Mouse (Mus musculus) thymus, adult 2 months (tissue): ENCODE data around the gene Tbpl1. TPM values are rescaled to one million over a fixed set of nuclear protein-coding genes. Genes with fewer than 3 reads are reported as not detected.

ENCODE experiments used
- DNase-seq: peaks from one replicate; pipeline ENCODE4 v3.0.0; 2021
- H3K27ac ChIP-seq: fragments of 200-500 bp; 2 replicates; pipeline ENCODE4 v1.5.1; 2012; ENCODE audit warnings: low read length, control low read depth; ENCODE audit not compliant: control insufficient read depth, insufficient read depth
- H3K27me3 ChIP-seq: fragments of 200-500 bp; 2 replicates; pipeline ENCODE4 v1.6.1; 2012; ENCODE audit warnings: mild to moderate bottlenecking, low read length, moderate library complexity, mixed read lengths; ENCODE audit not compliant: control insufficient read depth, insufficient read depth
- H3K36me3 ChIP-seq: fragments of 200-500 bp; 2 replicates; pipeline ENCODE4 v1.6.1; 2012; ENCODE audit warnings: mild to moderate bottlenecking, low read length, moderate library complexity; ENCODE audit not compliant: control insufficient read depth, insufficient read depth
- H3K4me1 ChIP-seq: fragments of 200-500 bp; replicated peaks from 2 replicates; pipeline ENCODE4 v1.6.1; 2012; ENCODE audit warnings: low read length; ENCODE audit not compliant: control insufficient read depth, insufficient read depth
- H3K4me3 ChIP-seq: fragments of 200-500 bp; 2 replicates; pipeline ENCODE4 v1.5.1; 2012; ENCODE audit warnings: mild to moderate bottlenecking, low read length, control low read depth, moderate library complexity; ENCODE audit not compliant: control insufficient read depth, insufficient read depth
- CTCF ChIP-seq: fragments of 200-500 bp; IDR thresholded peaks from 2 replicates; pipeline ENCODE4 v1.5.1; 2012; ENCODE audit warnings: mild to moderate bottlenecking, control low read depth, low read length, moderate library complexity, borderline replicate concordance; ENCODE audit not compliant: control insufficient read depth, poor library complexity, insufficient read depth; ENCODE audit errors: extremely low read depth
- POLR2A ChIP-seq: fragments of 200-500 bp; IDR thresholded peaks from 2 replicates; pipeline ENCODE4 v1.6.1; 2012; ENCODE audit warnings: mild to moderate bottlenecking, low read length, control low read depth, moderate library complexity; ENCODE audit not compliant: control insufficient read depth, poor library complexity, insufficient read depth; ENCODE audit errors: extremely low read depth
- WGBS: fragments of 180-500 bp; shearing (Covaris S2); methylation state at CpG from one replicate; pipeline ENCODE4 v1.1.7; 2018; 5-methylcytosine and 5-hydroxymethylcytosine counted together
- polyA plus RNA-seq: library from polyadenylated mRNA; depleted of rRNA; stranded (reverse); fragments of >200 nt; gene quantifications from 2 replicates; pipeline ENCODE4 v1.2.3, GENCODE M21; 2012

The Tbpl1 gene
- polyA plus RNA-seq, 1 experiment, result 53.6 TPM

DNA sequence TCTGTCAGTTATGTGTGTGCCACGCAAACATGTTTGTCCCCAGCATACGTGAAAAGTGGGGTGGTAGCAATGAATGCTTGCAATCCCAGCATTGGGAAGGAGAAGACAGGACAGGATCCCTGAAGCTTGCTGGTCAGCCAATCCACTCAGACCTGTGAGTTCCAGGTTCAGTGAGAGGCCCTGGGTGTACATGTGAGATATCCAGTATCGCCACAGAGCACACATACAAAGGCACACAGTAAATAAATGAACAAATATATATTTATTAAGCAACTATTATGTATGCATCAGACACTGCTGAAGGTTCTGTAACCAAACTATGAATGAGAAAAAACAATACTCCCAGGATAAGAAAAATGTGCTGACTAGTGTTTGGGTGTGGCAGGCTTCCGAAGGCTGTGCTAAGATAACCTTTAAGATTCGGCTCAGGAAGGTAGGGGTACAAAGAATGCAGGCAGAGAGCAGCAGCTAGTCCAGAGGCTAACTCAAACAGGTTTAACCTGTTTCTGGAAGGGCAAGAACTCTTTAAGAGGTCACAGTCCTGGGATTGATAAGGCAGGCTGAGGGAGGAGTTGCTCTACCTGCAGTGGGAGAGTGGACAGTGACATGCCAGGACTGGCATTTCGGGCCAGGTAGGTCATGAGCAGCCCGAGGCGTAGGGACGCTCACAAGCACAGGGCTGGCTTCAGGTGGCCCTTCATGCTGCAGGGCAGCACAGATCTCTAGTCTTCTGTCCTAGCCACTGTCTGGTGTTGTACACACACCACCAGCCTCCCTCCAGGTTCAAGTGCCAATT lies 33.4 kb downstream of the Tbpl1 start:
- Histone ChIP-seq H3K4me3 (no peak overlapping the region), H3K4me1 (peaks cover 16% of the 10 kb centered on the region), H3K27me3 (no peaks in the 10 kb centered on the region), H3K36me3 (0 out of 2 replicates have a peak, but pooled peaks cover 4% of the 10 kb centered on the region), H3K27ac (no peak overlapping the region)
- WGBS, result 95% methylated on average over 9 of the region's 9 CpGs
- TF ChIP-seq POLR2A (no peak), CTCF (no peak)
- no peak for DNase-seq

DNA sequence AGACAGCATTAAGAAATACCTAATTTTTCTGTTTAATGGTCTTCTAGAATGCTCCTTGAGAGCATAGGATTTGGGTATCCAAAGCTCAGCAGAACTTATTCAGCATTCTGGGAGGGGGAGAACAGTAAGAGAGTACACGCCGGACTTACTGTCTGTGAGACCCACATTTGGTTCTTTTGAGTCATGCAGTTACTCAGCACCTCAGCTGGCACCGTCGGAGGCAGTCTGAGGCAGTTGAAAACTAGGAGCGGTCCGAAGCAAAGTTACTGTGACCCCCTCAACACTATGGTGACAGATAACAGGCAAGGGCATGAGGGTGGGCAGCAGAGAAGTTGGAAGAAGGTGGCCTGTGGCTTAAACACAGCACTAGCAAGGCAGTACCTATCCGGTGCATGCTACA lies 34.9 kb downstream of the Tbpl1 start:
- H3K36me3 ChIP-seq, result no peaks in the 10 kb centered on the region
- no peaks in the 10 kb centered on the region for H3K27me3 ChIP-seq
- H3K27ac ChIP-seq, result no peak overlapping the region
- no peak for DNase-seq
- 97% methylated on average over 7 of the region's 7 CpGs for WGBS
- no peak overlapping the region for H3K4me3 ChIP-seq
- no peak for TF ChIP-seq POLR2A
- no peak for TF ChIP-seq CTCF
- H3K4me1 ChIP-seq, result peaks cover 16% of the 10 kb centered on the region

DNA sequence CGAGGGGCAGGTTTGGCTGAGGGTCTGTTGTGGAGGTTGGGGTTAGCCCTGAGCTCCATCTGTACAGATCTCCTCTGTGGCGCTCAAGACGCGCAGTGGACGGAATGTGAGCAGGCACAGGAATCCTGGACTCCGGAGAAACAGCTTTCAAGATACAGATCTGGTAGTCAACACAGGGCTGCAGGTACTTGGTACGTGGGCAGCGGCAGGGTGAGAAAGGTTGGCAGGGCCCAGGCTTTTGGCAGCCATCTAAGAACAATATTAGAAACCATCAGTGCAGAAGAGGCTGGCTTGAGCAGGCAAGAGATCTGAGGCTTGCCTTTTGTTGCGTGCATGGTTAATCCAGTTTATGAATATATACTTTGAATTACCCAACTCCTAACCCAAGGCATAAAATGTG lies 35.5 kb downstream of the Tbpl1 start:
- Histone ChIP-seq H3K36me3 (no peaks in the 10 kb centered on the region), H3K4me3 (no peak overlapping the region), H3K27ac (no peak overlapping the region), H3K4me1 (peaks cover 16% of the 10 kb centered on the region), H3K27me3 (no peaks in the 10 kb centered on the region)
- DNase-seq, result no peak
- TF ChIP-seq CTCF (no peak), POLR2A (no peak)
- WGBS, result 98% methylated on average over 9 of the region's 9 CpGs

DNA sequence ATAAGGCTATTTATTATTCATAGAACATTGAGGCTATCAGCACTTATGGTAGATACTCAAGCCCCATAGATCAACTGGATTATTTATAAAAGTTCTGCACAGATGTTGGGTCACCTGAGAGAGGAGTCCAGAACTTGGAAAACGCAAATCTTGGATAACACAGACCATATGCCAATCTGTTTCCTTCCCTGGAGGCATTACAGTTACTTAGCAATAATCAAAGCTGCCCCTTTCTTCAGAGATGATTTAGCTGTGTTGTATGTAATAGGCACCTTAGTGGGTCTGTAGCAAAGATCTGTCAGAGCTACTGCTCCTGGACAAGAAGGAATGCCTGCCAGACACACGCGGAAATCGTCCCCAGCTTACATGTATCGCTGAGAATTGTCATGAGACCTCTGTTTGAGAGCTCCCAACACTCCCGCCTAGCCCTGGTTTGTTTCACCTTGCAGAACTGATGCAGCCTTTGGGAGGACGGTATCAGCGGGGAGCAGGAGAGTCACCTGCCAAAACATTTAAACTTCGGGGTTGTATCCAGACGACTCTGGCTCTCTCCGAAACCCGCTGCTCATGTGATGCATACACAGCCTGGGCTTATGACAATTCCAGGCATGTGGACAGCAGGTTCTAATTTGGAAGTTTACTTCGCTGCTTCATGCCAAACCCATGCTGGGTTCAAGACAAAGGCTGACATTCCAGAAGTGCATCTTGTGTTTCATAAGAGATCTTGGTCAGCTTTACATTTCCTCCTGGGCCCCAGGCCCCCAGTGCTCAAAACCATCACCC lies 55.7 kb downstream of the Tbpl1 start:
- WGBS, result 90% methylated on average over 13 of the region's 13 CpGs
- Histone ChIP-seq H3K27me3 (no peaks in the 10 kb centered on the region), H3K4me3 (no peak overlapping the region), H3K4me1 (no peaks in the 10 kb centered on the region), H3K36me3 (no peaks in the 10 kb centered on the region), H3K27ac (no peak overlapping the region)
- TF ChIP-seq POLR2A (no peak), CTCF (no peak)
- DNase-seq, result no peak

DNA sequence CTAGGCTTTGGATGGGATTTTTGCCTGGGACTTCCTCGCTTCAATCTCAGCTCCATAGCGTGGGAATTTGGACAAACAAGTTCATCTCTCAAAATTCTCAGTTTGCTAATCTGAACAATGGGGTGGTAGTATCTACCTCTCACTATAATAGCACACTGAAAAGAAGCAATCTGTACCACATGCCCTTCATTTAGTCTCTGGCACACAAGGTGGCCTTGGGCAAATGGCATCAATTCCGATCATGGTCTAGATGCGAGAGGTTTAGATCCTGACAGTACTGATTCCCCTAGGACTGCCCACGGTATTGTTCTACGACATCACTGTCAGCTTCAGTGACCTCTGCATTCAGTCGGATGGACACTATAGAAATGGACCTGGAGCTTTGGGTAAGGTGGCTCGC lies 57.6 kb downstream of the Tbpl1 start:
- Histone ChIP-seq H3K36me3 (no peaks in the 10 kb centered on the region), H3K27me3 (no peaks in the 10 kb centered on the region), H3K4me3 (no peak overlapping the region), H3K27ac (no peak overlapping the region), H3K4me1 (no peaks in the 10 kb centered on the region)
- DNase-seq, result no peak
- 95% methylated on average over 8 of the region's 8 CpGs for WGBS
- no peak for TF ChIP-seq POLR2A
- TF ChIP-seq CTCF, result no peak

DNA sequence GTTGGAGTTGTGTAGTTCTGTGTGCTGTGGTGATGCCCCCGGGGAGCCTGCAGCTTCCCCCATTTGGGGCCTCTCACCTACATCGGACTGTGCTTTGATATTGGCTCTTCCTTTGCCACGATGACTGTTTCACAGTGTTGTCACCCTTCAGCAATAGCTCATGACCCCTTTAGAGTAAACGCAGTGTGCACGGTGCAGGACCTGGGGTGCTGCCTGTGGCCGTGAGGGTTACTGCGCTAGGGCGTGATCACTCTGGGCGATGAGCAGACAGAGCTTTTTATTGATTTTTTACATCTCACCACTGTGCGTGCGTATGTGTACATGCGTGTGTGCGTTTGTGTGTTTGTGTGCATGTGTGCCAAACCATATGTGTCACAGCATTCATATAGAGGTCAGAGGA lies 63.2 kb downstream of the Tbpl1 start:
- Histone ChIP-seq H3K4me3 (no peak overlapping the region), H3K27me3 (no peaks in the 10 kb centered on the region), H3K27ac (no peak overlapping the region), H3K4me1 (no peaks in the 10 kb centered on the region), H3K36me3 (no peaks in the 10 kb centered on the region)
- no peak for DNase-seq
- TF ChIP-seq CTCF (no peak), POLR2A (no peak)
- 94% methylated on average over 13 of the region's 13 CpGs for WGBS
